Mouse (Mus musculus) heart, postnatal 25 days (tissue): ENCODE measurements around the gene Cebpz. TPM values are rescaled to one million over a fixed set of nuclear protein-coding genes. Genes with fewer than 3 reads are reported as not detected.

Experiments used
- DNase-seq: peaks from one replicate; pipeline ENCODE4 v3.0.0; 2022; ENCODE audit warnings: low spot score
- intact Hi-C: fragments of 180-260 bp; cut with DNase I; formaldehyde crosslinking; loops from one replicate; pipeline ENCODE4 v1.15.1; 2025
- total RNA-seq, 2 experiments: library from RNA; stranded (reverse); gene quantifications; 2 replicates each; pipeline ENCODE4 v1.2.3; 2021

The Cebpz gene
- total RNA-seq, result 10 to 100 TPM; 18.9 to 19.2 TPM

GRCm38 (mm10) chr17:78936466-78937228, at the start of gene Cebpz, which contains the start of gene Ndufaf7:
Gene Cebpz, minus strand, starts transcription at chr17:78937066.
Gene Ndufaf7, plus strand, starts transcription at chr17:78937136.
- DNase-seq, result peak; percentile 93
- intact Hi-C loops, result loop anchor here (2.0 to 5.0 kb wide), 3 partner anchors 54 to 99 kb away; partner anchors contain the start of genes Eif2ak2, Gpatch11, Heatr5b and Prkd3

- DNase-seq, result no peak
- intact Hi-C loops, result no loop called here
Observed at GRCm38 (mm10) chr17:78983736-78984135, 46.9 kb upstream of the Cebpz start.

- DNase-seq, result no peak
- intact Hi-C loops, result no loop called here
Observed at GRCm38 (mm10) chr17:78983166-78983565, 46.3 kb upstream of the Cebpz start.

DNA sequence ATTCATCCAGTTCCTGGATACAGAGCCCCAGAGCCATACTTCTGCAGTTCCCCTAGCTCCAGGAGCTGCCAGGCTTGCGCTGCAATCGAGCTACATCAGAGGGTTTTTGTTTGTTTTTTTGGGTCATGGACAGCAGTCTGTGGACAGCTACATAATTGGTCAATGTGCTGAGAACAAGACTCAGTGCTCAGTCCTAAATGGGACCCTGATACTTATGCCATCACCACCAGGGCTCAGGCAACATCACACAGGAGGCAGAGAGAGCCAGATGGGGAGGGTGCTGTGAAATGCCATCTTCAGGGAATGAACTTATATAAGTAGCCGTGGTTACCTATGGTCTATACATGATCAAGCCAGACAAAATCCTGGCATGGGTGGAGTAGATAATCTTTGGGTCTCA, 31.6 kb upstream of the Cebpz start:
- DNase-seq, result no peak
- intact Hi-C loops, result no loop called here

- intact Hi-C loops, result no loop called here
- no peak for DNase-seq
Observed at GRCm38 (mm10) chr17:78966092-78966883, 29.4 kb upstream of the Cebpz start.

GRCm38 (mm10) chr17:78964387-78964786, 27.5 kb upstream of the Cebpz start:
- DNase-seq, result no peak
- intact Hi-C loops, result no loop called here

GRCm38 (mm10) chr17:78959473-78959872, 22.6 kb upstream of the Cebpz start:
- intact Hi-C loops, result no loop called here
- no peak for DNase-seq

DNA sequence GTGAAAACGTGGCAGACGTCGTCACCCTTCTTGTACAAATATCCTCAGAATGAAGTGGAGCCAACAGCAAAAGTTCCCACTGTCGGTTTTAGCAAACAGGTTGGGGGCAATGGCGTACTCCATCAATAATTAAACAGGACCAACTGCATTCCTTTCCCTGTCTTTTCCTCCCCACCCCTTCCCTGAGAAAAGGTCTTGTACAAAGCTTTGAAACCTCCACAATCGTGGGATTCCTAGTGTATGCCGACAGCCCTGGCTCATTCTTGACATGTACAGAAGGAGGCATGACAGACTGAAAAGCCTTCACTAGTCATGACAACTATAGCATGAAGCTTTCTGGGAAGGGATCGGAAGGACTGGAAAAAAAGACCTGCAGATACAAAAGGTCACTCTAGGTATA, 16.4 kb upstream of the Cebpz start:
- intact Hi-C loops, result no loop called here
- no peak for DNase-seq

GRCm38 (mm10) chr17:78952070-78952469, 15.2 kb upstream of the Cebpz start:
- intact Hi-C loops, result no loop called here
- no peak for DNase-seq

DNA sequence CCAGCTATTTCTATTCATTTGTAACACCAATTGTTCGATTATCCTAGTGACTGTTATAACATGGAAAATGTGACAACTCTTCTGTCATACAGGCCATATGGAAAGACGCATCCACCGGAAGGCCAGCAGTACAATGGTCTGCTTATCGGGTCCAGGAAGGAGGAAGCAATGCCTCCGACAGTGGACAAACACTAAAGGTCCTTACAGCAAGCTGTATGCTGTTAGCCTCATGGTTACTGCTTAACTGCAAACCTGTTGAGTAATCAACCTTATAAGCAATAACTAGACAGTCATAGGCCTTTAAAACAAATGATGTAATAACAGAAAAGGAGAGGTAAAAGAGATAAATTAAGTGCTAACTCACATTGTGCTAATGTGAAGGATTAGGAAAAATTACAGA, 14.4 kb upstream of the Cebpz start:
- intact Hi-C loops, result no loop called here
- no peak for DNase-seq

DNA sequence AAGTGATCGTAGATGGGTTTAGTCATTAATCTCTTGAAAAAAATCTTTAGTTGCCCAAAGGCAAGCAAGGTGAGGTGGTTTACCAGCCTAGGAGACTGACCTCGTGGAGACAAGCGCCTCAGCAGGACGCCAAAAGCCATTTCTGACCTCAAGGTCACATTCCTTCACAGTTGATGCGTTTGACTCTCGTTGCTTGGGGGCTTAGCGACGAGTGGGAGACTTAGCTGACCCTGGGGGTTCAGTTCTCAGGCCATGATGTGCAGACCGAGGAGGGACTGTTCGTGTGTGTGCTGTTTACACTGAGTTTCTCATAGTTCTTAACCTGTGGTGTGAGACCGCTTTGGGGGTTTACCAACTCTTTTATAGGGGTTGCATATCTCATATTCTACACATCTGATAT, 5.7 kb upstream of the Cebpz start:
- DNase-seq, result no peak
- intact Hi-C loops, result no loop called here

GRCm38 (mm10) chr17:78938927-78939326, 2.1 kb upstream of the Cebpz start:
- intact Hi-C loops, result loop anchor here (5.0 kb wide), 2 partner anchors 83 to 102 kb away; partner anchors contain the start of genes Gpatch11, Heatr5b and Prkd3
- DNase-seq, result no peak

DNA sequence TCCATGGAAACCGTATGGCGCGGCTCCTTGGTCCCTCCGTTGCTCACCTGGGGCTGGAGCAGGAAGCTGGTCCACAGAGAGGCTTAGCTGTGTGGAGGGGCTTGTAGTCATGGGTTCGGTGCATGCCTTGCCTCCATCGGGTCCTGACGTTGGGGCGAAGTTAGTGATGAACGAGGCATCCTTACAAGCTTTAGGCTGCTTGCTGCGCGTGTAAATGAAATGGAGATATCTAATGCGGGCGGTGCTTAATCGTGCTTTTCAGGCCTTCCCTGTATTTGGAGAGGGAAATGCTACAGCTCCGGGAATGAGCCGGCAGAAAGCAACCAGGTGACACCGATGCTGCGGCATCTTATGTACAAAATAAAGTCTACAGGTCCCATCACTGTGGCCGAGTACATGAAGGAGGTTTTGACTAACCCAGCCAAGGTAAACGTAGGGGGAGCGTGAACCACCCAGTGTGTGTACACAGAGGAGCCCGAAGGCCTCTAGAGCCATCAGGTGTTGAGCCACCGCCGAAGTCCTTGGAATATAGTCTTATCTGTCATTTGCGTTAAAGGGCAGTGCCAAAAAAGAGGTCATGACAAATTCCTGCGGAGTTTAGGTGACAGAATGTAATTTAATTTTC, 475 bp upstream of the Cebpz start:
- no peak for DNase-seq
- intact Hi-C loops, result loop anchor here (2.0 to 5.0 kb wide), 3 partner anchors 55 to 100 kb away; partner anchors contain the start of genes Eif2ak2, Gpatch11, Heatr5b and Prkd3

DNA sequence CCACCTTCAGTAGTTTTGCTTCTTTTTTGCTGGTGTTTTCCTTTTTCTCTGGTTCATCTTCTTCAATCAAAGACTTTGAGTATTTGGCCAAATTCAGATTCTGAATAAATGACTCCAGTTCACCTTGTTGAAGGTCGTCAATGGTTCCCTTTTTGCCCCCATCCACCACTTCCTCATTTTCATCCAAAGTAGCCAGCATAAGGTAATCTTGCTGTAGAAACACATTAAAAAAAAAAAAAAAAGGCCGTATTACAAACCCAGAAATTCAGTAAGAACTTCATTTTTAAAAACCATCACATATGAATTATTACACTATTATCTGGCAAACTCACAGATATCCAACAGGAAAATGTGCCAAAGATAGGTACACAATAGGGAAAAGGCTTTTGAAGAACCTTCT, 1.0 kb downstream of the Cebpz start:
- no peak for DNase-seq
- intact Hi-C loops, result loop anchor here (2.0 to 5.0 kb wide), 3 partner anchors 53 to 99 kb away; partner anchors contain the start of genes Eif2ak2, Gpatch11, Heatr5b and Prkd3

- DNase-seq, result no peak
- intact Hi-C loops, result loop anchor here (5.0 kb wide), 1 partner anchor 80 kb away; the partner anchor contains the start of genes Gpatch11 and Heatr5b
Observed at GRCm38 (mm10) chr17:78917696-78918095, 19.2 kb downstream of the Cebpz start.

GRCm38 (mm10) chr17:78916899-78917298, 20.0 kb downstream of the Cebpz start:
- DNase-seq, result no peak
- intact Hi-C loops, result loop anchor here (5.0 kb wide), 1 partner anchor 80 kb away; the partner anchor contains the start of genes Gpatch11 and Heatr5b

DNA sequence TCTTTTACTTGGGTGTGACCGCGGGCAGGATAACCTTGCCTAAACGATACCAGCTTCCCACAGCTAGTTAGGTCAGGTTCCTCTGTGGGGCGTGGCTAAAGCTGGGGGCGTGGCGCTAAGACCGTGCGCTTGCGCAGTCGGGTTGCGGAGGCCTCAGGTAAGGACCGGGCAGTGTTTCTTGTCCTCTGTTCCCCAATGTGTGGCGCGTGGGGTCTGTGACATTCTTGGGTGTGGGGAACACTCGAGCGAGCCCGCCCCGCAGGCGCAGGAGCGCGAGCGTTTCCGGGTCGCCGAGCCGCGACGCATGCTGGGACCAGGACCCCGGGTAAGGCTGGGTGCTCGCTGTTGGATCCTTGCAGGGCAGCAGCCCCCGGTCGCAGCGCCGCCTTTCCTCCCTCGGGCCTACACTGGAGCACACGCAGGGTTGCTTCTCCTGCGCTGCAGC, 20.5 kb downstream of the Cebpz start, which contains the start of gene Cebpzos:
Gene Cebpzos (plus strand): TSS at position 132 of the 445 bp plus-strand sequence.
- intact Hi-C loops, result loop anchor here (5.0 kb wide), 1 partner anchor 79 kb away; the partner anchor contains the start of genes Gpatch11 and Heatr5b
- DNase-seq, result peak; percentile 71

DNA sequence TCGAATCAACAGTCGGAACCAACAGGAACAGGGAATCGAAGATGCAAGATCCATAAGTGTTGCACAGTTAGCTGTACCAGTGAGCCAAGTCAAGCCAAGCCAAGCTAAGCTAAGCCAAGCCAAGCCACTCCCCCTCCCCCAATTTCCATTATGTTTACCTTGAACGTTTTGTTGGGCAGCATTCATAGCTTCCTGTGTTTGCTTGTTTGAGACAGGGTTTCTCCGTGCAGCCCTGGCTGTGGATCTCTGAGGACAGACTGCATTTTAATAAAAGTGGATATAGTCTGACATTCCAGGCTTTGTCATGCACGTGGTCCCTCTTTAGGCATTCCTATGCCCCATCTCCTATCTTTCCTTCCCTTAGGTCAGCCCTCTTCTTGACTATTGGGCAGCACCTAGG, 21.1 kb downstream of the Cebpz start:
- DNase-seq, result no peak
- intact Hi-C loops, result loop anchor here (5.0 kb wide), 1 partner anchor 78 kb away; the partner anchor contains the start of genes Gpatch11 and Heatr5b

DNA sequence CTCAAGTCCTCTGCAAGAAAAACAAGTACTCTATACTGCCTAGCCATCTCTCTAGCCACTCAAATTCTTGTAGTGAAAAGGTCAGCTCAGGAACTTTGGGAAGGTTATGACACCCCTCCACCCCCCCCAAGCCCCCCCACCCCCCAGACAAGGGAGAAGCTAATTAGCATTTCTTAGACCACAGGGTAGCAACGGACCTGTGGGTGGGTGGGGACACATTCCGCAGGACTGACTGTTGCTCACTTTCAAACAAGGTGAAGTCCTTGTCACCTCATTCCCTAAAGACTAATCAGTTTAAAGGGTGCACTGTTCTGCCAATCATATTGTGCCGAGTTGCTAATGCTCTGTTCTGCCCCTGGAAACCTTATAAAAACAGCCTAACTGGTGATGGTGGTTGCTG, 22.9 kb downstream of the Cebpz start:
- DNase-seq, result no peak
- intact Hi-C loops, result no loop called here

- intact Hi-C loops, result no loop called here
- DNase-seq, result no peak
Observed at GRCm38 (mm10) chr17:78912861-78913281, 24.0 kb downstream of the Cebpz start.
